Mouse (Mus musculus): ENCODE data around the gene Elmod2.

Gene Elmod2

DNA sequence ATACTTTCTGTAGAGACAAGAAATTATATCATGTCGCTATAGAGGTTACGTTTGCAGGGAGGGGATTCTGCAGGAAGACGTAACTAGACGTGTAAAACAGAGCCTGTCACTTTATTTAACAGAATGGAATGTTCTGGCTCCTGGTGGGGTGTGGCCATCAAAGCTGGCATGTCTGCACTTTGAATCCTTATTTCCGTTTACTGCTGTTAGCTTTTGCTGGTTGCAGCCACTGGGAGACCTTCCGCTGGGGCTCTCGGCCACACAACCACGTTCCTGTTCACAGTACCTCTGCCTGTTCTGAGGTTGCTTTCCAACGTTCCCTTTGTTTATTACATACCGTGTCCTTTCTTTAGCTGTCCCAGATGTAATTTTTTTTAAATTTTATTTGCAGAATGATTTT, 59.8 kb downstream of the Elmod2 start:
- no peak for DNase-seq

- no peak for DNase-seq
Observed at GRCm38 (mm10) chr8:83271172-83271571, 61.1 kb downstream of the Elmod2 start.
